ENCODE assay signal across 22 mouse cellular contexts in genomic region chr9:57760416-57761146, GRCm38 (mm10). TPM values are rescaled to one million over a fixed set of nuclear protein-coding genes. Genes with fewer than 3 reads are reported as not detected.
DNase-seq lines count a peak whose midpoint lies in the region; ATAC-seq and TF ChIP-seq lines count a peak whose summit lies in the region.
"Had no signal": no experiment of that assay in that cellular context is flagged by ENCODE, and none has a peak within 500 bp of the region (broad histone marks: within the 10 kb centered on the region; RNA-seq: fewer than 3 reads in every experiment).

No protein-coding gene starts in this region.

- H3K4me3 ChIP-seq in gastrocnemius, adult 2 months: no peak overlapping the region; the same call in 1 of the 2 replicates
- peak overlapping the region; percentile 32; the same call in 1 of the 2 replicates for H3K4me3 ChIP-seq in liver, embryonic 13.5 days (replicated peaks)
- H3K4me3 ChIP-seq in liver, postnatal 0 days (ENCODE audit: low read depth, low read length): no peak overlapping the region
- H3K4me3 ChIP-seq in hindbrain, embryonic 13.5 days: no peak overlapping the region
- H3K4me3 ChIP-seq: embryonic facial prominence, embryonic 15.5 days; forebrain, embryonic 10.5 days; kidney, embryonic 15.5 days had no signal

- peaks cover 67% of the 10 kb centered on the region for H3K36me3 ChIP-seq in liver, embryonic 13.5 days
- H3K36me3 ChIP-seq in liver, postnatal 0 days (replicated peaks; ENCODE audit: insufficient read depth, low read length): peaks cover 62% of the 10 kb centered on the region
- H3K36me3 ChIP-seq in hindbrain, embryonic 13.5 days: peaks cover 55% of the 10 kb centered on the region

- TF ChIP-seq CTCF in gastrocnemius, adult 2 months (IDR thresholded peaks at IDR 0.05): no peak
- no peak for TF ChIP-seq CTCF in liver, postnatal 0 days (IDR thresholded peaks at IDR 0.05; ENCODE audit: low read depth)

- H3K4me2 ChIP-seq in liver, embryonic 13.5 days: peak overlapping the region; percentile 97
- H3K4me2 ChIP-seq in liver, postnatal 0 days (ENCODE audit: low read depth, low read length): no peak overlapping the region
- no peak overlapping the region for H3K4me2 ChIP-seq in hindbrain, embryonic 13.5 days
- H3K4me2 ChIP-seq: embryonic facial prominence, embryonic 15.5 days; kidney, embryonic 15.5 days; limb, embryonic 13.5 days; lung, embryonic 14.5 days had no signal

- H3K9me3 ChIP-seq in liver, embryonic 13.5 days (replicated peaks): no peaks in the 10 kb centered on the region
- H3K9me3 ChIP-seq in liver, postnatal 0 days (ENCODE audit: low read length): no peaks in the 10 kb centered on the region
- no peaks in the 10 kb centered on the region for H3K9me3 ChIP-seq in hindbrain, embryonic 13.5 days
- H3K9me3 ChIP-seq: embryonic facial prominence, embryonic 15.5 days; forebrain, embryonic 10.5 days; kidney, embryonic 15.5 days; limb, embryonic 13.5 days had no signal

- DNase-seq in cerebellum, adult 11 months: peak; percentile 27
- DNase-seq in gastrocnemius, adult 2 months: no peak
- no peak for DNase-seq in gastrocnemius, postnatal 10 days
- DNase-seq in liver, embryonic 13.5 days: no peak
- DNase-seq in liver, postnatal 0 days: no peak
- peak; percentile 30 for DNase-seq in MN1 (ENCODE audit: low spot score)
- DNase-seq: adrenal gland, postnatal 10 days; forebrain, postnatal 0 days; gastrocnemius, postnatal 36 days; heart, postnatal 10 days; kidney, postnatal 4 days; layer of hippocampus, adult 9-11 months; lung, embryonic 14.5 days; midbrain, embryonic 14.5 days had no signal

- peak overlapping the region; percentile 97 for H3K27ac ChIP-seq in gastrocnemius, adult 2 months
- peak overlapping the region; percentile 98 for H3K27ac ChIP-seq in liver, embryonic 13.5 days
- H3K27ac ChIP-seq in liver, postnatal 0 days (ENCODE audit: low read depth): no peak overlapping the region
- H3K27ac ChIP-seq in hindbrain, embryonic 13.5 days: no peak overlapping the region
- H3K27ac ChIP-seq: embryonic facial prominence, embryonic 15.5 days; forebrain, embryonic 10.5 days; kidney, embryonic 15.5 days; limb, embryonic 13.5 days; stomach, postnatal 0 days had no signal

- WGBS in liver, embryonic 13.5 days (ENCODE audit: insufficient replicate concordance): 97% methylated on average over 24 of the region's 24 CpGs
- 95% methylated on average over 24 of the region's 24 CpGs for WGBS in liver, postnatal 0 days (ENCODE audit: insufficient replicate concordance)
- WGBS in hindbrain, embryonic 13.5 days: 94% methylated on average over 24 of the region's 24 CpGs

- peak overlapping the region; percentile 71; the same call in 1 of the 2 replicates for H3K9ac ChIP-seq in liver, embryonic 13.5 days
- no peak overlapping the region for H3K9ac ChIP-seq in liver, postnatal 0 days (replicated peaks)
- no peak overlapping the region for H3K9ac ChIP-seq in hindbrain, embryonic 13.5 days
- H3K9ac ChIP-seq: embryonic facial prominence, embryonic 15.5 days; forebrain, postnatal 0 days; kidney, embryonic 15.5 days; lung, embryonic 14.5 days had no signal

- H3K4me1 ChIP-seq in liver, embryonic 13.5 days (replicated peaks): peaks cover 75% of the 10 kb centered on the region
- peaks cover 54% of the 10 kb centered on the region for H3K4me1 ChIP-seq in liver, postnatal 0 days (ENCODE audit: insufficient read depth)
- H3K4me1 ChIP-seq in hindbrain, embryonic 13.5 days (replicated peaks): peaks cover 32% of the 10 kb centered on the region

- intact Hi-C loops in gastrocnemius, adult 2 months (cut with DNase I): loop anchor here (5.0 kb wide), 1 partner anchor 38 kb away; no protein-coding TSS in a partner anchor

- no peaks in the 10 kb centered on the region for H3K27me3 ChIP-seq in liver, embryonic 13.5 days
- H3K27me3 ChIP-seq in liver, postnatal 0 days (ENCODE audit: insufficient read depth, low read length): no peaks in the 10 kb centered on the region
- no peaks in the 10 kb centered on the region for H3K27me3 ChIP-seq in hindbrain, embryonic 13.5 days
- H3K27me3 ChIP-seq: embryonic facial prominence, embryonic 15.5 days; kidney, embryonic 15.5 days; limb, embryonic 13.5 days had no signal

- no peak for TF ChIP-seq EP300 in liver, postnatal 0 days (IDR thresholded peaks at IDR 0.05; ENCODE audit: low read depth)

- ATAC-seq in cerebellum, adult (ENCODE audit: insufficient number of reproducible peaks, low FRiP score, low TSS enrichment): no peak
- ATAC-seq in liver, embryonic 13.5 days (ENCODE audit: low read depth): no peak
- ATAC-seq in liver, postnatal 0 days: no peak
- ATAC-seq in hindbrain, embryonic 13.5 days (ENCODE audit: low FRiP score): no peak
- ATAC-seq: forebrain, postnatal 0 days; intestine, postnatal 0 days had no signal

RNA-seq across cellular contexts. Expression of gene Clk3, which starts 5.1 kb away (rescaled TPM):
- total RNA-seq in gastrocnemius, adult 2 months (2021): 10 to 100 TPM; 45.4 to 50.4 TPM
- 10 to 100 TPM; 34.8 to 45.3 TPM for total RNA-seq in gastrocnemius, postnatal 10 days (2021)
- 86.2 and 97.4 TPM in 2 replicates for polyA plus RNA-seq in liver, embryonic 13.5 days (2015; fragmentation: Nextera tagmentation; extraction: Ambion mirVana)
- polyA plus RNA-seq in liver, postnatal 0 days (2015; fragmentation: Nextera tagmentation; extraction: Ambion mirVana): 40.2 and 40.4 TPM in 2 replicates
- polyA plus RNA-seq in hindbrain, embryonic 13.5 days (2015; fragmentation: Nextera tagmentation; extraction: Ambion mirVana): 71.2 and 72.4 TPM in 2 replicates

RNA-seq across cellular contexts. Expression of gene Edc3, which starts 52.2 kb away (rescaled TPM):
- 1 to 10 TPM; 5.9 to 6.6 TPM for total RNA-seq in gastrocnemius, adult 2 months (2021)
- total RNA-seq in gastrocnemius, postnatal 10 days (2021): 1 to 10 TPM; 7.8 to 8.5 TPM
- 16.7 and 18.4 TPM in 2 replicates for polyA plus RNA-seq in liver, embryonic 13.5 days (2015; fragmentation: Nextera tagmentation; extraction: Ambion mirVana)
- 9.9 and 13.2 TPM in 2 replicates for polyA plus RNA-seq in liver, postnatal 0 days (2015; fragmentation: Nextera tagmentation; extraction: Ambion mirVana)
- 33.8 and 35.4 TPM in 2 replicates for polyA plus RNA-seq in hindbrain, embryonic 13.5 days (2015; fragmentation: Nextera tagmentation; extraction: Ambion mirVana)

Comparison
In these comparisons a context has a peak if more than half of its experiments do, and no peak if none do; other contexts are left out.
1. H3K27ac ChIP-seq: peak in gastrocnemius, adult 2 months (single experiment) and liver, embryonic 13.5 days (single experiment); none in liver, postnatal 0 days (single experiment) and hindbrain, embryonic 13.5 days (single experiment).
2. DNase-seq: peak in cerebellum, adult 11 months (single experiment) and MN1 (single experiment); none in gastrocnemius, adult 2 months (single experiment), gastrocnemius, postnatal 10 days (single experiment), liver, embryonic 13.5 days (single experiment) and liver, postnatal 0 days (single experiment).